Mouse (Mus musculus) ES-Bruce4 (cell line): Measurements from ENCODE around the gene Abcc9. TPM values are rescaled to one million over a fixed set of nuclear protein-coding genes. Genes with fewer than 3 reads are reported as not detected.

Experiments
- H3K27ac ChIP-seq: 2 replicates; pipeline ENCODE4 v1.5.1; 2012; ENCODE audit warnings: low read length, inconsistent platforms; ENCODE audit not compliant: insufficient read depth
- H3K27me3 ChIP-seq: 2 replicates; pipeline ENCODE4 v1.6.1; 2012; ENCODE audit warnings: mild to moderate bottlenecking, low read length, inconsistent platforms; ENCODE audit not compliant: control insufficient read depth, poor library complexity, insufficient read depth, severe bottlenecking
- H3K36me3 ChIP-seq: 2 replicates; pipeline ENCODE4 v1.6.1; 2012; ENCODE audit warnings: inconsistent platforms, mild to moderate bottlenecking, low read length, moderate library complexity; ENCODE audit not compliant: control insufficient read depth, poor library complexity, insufficient read depth, severe bottlenecking
- H3K4me1 ChIP-seq: one replicate; pipeline ENCODE4 v1.8.1; 2011; ENCODE audit warnings: low read length; ENCODE audit not compliant: control insufficient read depth, insufficient read depth
- H3K4me3 ChIP-seq: 2 replicates; pipeline ENCODE4 v1.5.1; 2011; ENCODE audit warnings: low read depth, mild to moderate bottlenecking, low read length
- H3K9ac ChIP-seq: 2 replicates; pipeline ENCODE4 v1.6.1; 2012; ENCODE audit warnings: low read depth, mild to moderate bottlenecking, inconsistent platforms; ENCODE audit not compliant: poor library complexity, severe bottlenecking
- H3K9me3 ChIP-seq: replicated peaks from 2 replicates; pipeline ENCODE4 v1.6.1; 2012; ENCODE audit warnings: mild to moderate bottlenecking, low read length, inconsistent platforms; ENCODE audit not compliant: control insufficient read depth, poor library complexity, insufficient read depth, severe bottlenecking
- CTCF ChIP-seq: IDR thresholded peaks from one replicate; pipeline ENCODE4 v1.8.1; 2011; ENCODE audit warnings: low read depth, low read length
- EP300 ChIP-seq: IDR thresholded peaks from 2 replicates; pipeline ENCODE4 v1.6.1; 2011; ENCODE audit warnings: low read depth, low read length; ENCODE audit not compliant: insufficient read depth
- POLR2A ChIP-seq: IDR thresholded peaks from one replicate; pipeline ENCODE4 v1.8.1; 2011; ENCODE audit warnings: low read length; ENCODE audit not compliant: insufficient read depth
- polyA plus RNA-seq: library from polyadenylated mRNA; stranded (reverse); fragments of >200 nt; gene quantifications from 2 replicates; pipeline ENCODE4 v1.2.4, GENCODE M21; 2011; ENCODE audit warnings: low read depth; ENCODE audit not compliant: missing spikeins, insufficient read depth, insufficient read length

The Abcc9 gene
- polyA plus RNA-seq, 1 experiment, result 0.36 TPM

DNA sequence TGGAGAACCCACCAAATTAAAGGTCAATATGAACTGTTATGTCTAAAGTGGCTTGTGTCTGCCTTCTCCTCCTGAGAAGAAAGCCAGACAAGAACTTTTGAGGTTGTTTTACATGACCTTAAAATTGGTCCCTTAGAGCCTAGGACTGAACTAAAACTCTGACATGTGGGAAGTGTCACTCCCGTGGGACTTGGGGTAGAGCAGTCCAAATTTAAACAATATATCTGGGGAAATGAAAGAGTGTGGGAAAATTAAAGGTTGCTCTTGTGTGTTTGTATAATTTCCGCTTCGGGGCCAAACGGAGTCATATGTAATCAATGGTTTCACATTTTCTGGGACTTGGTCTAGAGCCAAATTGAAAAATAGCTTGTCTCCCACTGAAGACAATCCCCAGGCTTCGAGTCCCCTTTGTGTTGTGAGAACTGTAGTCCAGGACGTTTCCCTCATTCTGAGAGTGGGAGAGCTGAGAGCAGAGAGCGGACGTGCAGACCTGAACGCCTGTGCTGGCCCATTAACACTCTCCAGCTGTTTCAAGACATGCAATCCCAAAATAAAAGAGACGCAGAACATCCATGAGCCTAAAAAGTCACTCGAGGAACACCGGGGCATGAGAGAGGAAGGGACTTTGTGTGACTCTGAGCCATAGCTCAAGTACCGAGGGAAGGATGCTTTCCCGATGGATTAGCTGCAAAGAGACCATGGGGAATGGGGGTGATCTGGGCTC, 30.6 kb upstream of the Abcc9 start:
- Histone ChIP-seq H3K27ac (no peak overlapping the region), H3K9me3 (no peaks in the 10 kb centered on the region), H3K27me3 (no peaks in the 10 kb centered on the region), H3K4me1 (no peaks in the 10 kb centered on the region), H3K4me3 (no peak overlapping the region), H3K36me3 (no peaks in the 10 kb centered on the region), H3K9ac (no peak overlapping the region)
- TF ChIP-seq EP300 (no peak), POLR2A (no peak), CTCF (no peak)

DNA sequence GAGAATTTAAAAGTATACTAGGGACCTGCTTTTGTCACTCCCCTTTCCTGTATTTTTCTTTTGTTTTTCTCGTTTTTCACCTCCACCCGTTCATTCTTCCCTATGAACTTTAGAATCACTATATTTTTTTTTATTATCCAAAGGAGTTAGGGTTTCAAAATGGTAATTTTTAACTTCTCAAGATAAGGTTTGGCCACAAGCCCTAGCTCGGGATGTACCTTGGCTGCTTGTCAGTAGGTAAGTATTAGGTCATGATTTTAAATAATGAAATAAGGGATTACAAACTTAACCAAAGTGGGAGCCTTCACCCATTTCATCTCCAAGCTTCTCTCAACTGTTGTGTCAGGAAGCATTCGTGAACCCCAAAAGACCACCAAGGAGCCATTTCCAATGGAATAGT, 23.9 kb upstream of the Abcc9 start:
- Histone ChIP-seq H3K27me3 (no peaks in the 10 kb centered on the region), H3K4me3 (no peak overlapping the region), H3K9ac (no peak overlapping the region), H3K36me3 (no peaks in the 10 kb centered on the region), H3K4me1 (no peaks in the 10 kb centered on the region), H3K27ac (no peak overlapping the region), H3K9me3 (no peaks in the 10 kb centered on the region)
- TF ChIP-seq CTCF (no peak), POLR2A (no peak)

DNA sequence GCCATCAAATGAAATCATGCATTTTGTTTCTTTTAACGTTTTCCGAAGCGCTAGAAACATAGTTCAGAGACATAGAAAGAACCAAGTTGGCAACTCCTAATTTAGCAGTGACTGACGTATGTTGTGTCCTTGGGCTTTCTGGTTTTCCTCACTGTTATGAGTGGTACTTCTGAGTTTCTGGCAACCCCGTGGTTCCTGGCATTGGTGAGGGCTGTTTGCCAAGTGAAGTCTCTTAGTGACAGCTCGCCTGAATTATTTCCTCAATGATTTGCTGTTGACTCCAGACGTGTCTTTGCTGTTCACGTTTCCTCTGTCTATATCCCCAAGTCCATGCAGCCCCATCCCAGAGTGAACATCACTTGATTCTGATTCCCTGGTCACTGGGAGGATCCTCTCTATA, 19.6 kb upstream of the Abcc9 start:
- TF ChIP-seq EP300 (no peak), POLR2A (no peak)
- no peaks in the 10 kb centered on the region for H3K36me3 ChIP-seq
- no peak overlapping the region for H3K4me3 ChIP-seq
- no peaks in the 10 kb centered on the region for H3K27me3 ChIP-seq
- no peak overlapping the region for H3K9ac ChIP-seq
- H3K27ac ChIP-seq, result no peak overlapping the region
- no peaks in the 10 kb centered on the region for H3K9me3 ChIP-seq
- H3K4me1 ChIP-seq, result no peaks in the 10 kb centered on the region

DNA sequence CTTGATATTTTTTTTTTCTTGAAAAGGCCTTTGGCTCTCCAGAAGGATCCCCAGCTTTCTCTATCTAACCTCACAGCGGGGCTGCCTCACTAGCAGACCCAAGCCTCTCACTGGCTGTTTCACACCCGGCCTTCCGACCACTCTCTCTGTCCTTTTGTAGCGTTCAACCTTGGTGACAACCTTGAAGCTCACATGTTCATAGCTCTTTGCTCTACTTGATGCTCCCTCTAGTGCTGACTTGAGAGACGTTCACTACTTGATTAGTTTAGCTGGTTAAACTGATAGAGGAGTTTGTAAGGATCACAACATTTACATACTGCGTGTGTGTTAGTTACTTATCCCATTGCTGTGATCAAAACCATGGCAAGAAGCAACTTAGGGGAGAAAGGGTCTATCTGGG, 18.5 kb upstream of the Abcc9 start:
- no peak overlapping the region for H3K9ac ChIP-seq
- no peaks in the 10 kb centered on the region for H3K4me1 ChIP-seq
- H3K36me3 ChIP-seq, result no peaks in the 10 kb centered on the region
- H3K27ac ChIP-seq, result no peak overlapping the region
- no peaks in the 10 kb centered on the region for H3K27me3 ChIP-seq
- H3K4me3 ChIP-seq, result no peak overlapping the region
- H3K9me3 ChIP-seq, result no peaks in the 10 kb centered on the region
- no peak for TF ChIP-seq EP300
- TF ChIP-seq CTCF, result no peak
- no peak for TF ChIP-seq POLR2A

DNA sequence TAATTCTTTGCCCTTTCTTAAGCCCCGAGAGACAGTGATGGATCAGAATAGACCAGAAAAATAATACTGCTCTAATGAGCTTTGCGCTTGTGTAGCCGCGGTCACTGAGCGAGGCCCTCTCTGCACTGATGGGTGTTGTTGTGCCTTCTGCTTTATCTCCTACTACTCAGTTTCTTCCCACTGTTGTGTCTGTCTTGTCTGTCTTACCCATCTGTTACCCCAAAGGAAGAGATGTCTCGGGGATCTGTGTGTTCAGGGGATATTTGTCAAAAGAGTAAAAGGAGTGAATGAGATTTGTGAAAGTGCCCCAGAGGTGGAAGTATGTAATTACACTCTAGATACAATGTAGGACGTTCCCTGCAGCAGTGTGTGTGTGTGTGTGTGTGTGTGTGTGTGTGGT, 16.1 kb upstream of the Abcc9 start:
- Histone ChIP-seq H3K27me3 (no peaks in the 10 kb centered on the region), H3K4me3 (no peak overlapping the region), H3K4me1 (no peaks in the 10 kb centered on the region), H3K36me3 (no peaks in the 10 kb centered on the region), H3K9ac (no peak overlapping the region), H3K9me3 (no peaks in the 10 kb centered on the region), H3K27ac (no peak overlapping the region)
- no peak for TF ChIP-seq POLR2A
- TF ChIP-seq EP300, result no peak
- no peak for TF ChIP-seq CTCF

DNA sequence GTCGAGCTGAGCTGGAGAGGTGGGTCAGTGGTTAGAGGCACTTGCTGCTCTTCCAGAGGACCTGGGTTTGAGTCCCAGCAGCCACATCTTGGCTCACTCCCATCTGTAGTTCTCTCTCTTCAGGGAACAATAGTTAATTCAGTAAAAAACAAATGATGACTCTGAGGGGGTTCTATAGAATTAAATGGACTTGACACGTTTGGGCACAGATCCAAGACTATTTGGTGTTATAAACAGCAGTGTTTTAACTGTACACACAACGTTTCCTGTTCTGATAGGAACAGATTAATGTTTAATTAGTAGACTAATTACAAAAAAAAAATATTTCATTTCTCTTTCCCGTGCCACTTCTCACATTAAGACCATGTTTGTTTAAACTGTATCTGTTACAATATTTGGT, 15.1 kb upstream of the Abcc9 start:
- H3K36me3 ChIP-seq, result no peaks in the 10 kb centered on the region
- no peaks in the 10 kb centered on the region for H3K9me3 ChIP-seq
- no peak overlapping the region for H3K9ac ChIP-seq
- H3K27ac ChIP-seq, result no peak overlapping the region
- no peaks in the 10 kb centered on the region for H3K4me1 ChIP-seq
- H3K27me3 ChIP-seq, result no peaks in the 10 kb centered on the region
- H3K4me3 ChIP-seq, result no peak overlapping the region
- TF ChIP-seq EP300 (no peak), POLR2A (no peak), CTCF (no peak)
